Mouse (Mus musculus): ENCODE results near the gene Adamtsl1.

Adamtsl1 gene

DNA sequence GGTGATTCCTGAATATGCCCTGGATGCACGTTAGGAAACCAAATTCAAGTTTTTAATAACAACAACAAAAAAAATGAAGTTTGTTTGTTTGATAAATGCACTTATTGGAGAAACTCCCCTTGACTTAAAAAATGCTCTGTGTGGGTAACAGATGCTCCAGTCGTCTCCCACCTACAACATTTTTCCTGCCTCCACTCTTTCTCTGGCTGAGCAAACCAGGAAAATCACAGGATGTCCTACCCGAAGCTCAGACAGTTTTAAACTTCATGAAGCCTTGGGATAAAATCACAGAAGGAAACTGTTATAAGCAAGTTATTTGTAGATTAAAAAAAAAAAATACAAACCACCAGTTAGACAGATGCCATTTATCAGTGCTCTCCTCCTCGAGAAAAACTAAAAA lies 788.1 kb downstream of the Adamtsl1 start:
- no peak for DNase-seq (ENCODE audit: low read depth in 2 of 2, low spot score in 2 of 2)

DNA sequence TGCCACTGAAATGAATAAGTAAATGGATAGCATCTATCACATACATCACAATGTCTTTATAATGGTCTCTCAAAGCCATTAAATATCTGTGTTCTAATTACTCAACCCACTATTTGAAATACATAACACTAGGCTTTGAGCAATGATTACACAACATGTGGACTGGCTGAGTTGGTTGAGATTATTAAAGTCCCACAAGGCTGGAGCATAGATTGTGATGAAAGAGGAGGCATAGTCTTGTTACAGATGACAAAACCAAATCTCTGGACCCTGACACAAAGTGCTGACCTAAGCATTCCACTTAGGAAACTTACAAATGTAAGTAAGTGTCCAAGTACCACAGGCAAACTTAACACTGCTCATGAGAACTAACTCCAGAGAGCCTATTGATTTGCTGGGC lies 792.8 kb downstream of the Adamtsl1 start:
- DNase-seq (ENCODE audit: low read depth in 2 of 2, low spot score in 2 of 2), result no peak

DNA sequence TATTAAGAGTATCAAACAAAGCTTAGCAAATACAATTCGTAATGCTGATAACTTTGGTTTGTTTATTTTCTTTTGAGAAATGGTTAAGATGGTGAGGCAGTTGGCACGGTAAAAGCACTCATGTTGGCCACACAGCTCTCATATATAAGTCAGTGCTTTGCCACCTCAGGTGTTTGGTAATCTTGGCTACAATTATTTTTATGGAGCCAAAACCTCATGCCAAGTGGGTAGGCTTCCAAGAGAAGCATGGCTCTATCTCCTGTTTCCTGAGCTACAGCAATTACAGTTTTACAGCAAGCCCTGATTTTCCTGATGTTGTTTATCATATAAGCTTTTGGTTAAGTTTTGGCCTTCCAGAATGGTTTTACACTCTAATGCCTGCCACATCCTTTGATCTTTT lies 795.2 kb downstream of the Adamtsl1 start:
- no peak for DNase-seq (ENCODE audit: low read depth in 2 of 2, low spot score in 2 of 2)

DNA sequence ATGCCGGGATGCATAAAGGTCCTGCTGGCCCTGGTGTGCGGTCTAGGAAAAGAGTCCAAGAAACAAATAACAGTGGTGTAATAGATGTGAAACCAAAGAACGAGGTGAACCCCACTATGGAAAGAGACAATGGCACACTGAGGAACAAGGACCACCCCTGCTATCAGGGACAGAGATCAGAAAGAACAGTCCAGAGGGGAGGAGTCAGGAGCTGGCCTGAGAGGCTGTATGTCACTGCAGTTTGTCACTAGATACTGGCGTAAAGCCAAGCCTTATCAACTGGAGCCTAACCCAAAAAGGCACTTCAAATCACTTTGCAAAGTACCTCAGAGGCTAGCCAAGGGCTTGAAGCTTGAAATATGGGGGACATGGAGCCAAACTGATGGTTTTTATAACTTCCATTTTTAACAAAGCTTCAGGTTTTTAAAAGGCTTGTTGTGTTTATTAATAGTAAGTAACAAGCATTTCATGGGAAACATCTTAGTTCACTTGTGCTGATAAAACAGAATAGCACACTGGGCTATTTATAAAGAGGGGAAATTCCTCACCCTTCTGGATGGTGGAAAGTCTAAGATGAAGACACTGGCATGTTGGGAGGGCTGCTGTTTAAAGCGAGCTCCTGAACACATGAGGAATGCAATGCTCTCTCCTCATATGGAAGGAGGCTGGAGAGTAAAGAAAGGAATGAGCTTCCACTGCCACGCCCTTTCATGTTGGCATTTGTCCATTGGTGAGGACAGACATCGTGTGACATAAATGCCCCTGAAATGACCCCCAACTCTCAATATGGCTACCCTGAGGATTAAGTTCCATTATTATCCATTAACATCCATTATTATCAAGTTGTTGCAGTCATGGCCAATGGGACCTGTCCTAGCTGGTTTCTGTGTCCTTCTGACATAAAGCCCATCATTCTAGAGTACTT lies 797.1 kb downstream of the Adamtsl1 start:
- DNase-seq (ENCODE audit: low read depth in 2 of 2, low spot score in 2 of 2), result no peak

DNA sequence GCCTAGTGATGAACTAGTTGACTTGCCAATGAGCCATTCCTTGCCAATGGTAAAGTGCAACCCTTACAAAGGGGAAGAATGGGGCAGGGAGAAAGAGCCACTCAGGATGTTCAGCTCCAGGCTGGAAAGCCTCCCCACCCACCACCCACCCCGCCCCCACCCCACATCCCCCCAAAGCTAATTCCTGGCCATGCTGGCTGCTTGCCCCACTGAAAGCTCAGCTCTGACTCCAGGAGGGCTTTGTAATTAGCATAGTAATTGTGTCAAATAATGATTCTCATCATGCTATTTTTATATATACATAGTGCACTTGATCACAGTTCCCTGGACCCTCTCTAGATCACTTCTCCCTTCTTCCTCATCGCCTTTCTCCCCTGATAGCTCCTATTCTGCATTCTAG lies 798.4 kb downstream of the Adamtsl1 start:
- no peak for DNase-seq (ENCODE audit: low read depth in 2 of 2, low spot score in 2 of 2)

DNA sequence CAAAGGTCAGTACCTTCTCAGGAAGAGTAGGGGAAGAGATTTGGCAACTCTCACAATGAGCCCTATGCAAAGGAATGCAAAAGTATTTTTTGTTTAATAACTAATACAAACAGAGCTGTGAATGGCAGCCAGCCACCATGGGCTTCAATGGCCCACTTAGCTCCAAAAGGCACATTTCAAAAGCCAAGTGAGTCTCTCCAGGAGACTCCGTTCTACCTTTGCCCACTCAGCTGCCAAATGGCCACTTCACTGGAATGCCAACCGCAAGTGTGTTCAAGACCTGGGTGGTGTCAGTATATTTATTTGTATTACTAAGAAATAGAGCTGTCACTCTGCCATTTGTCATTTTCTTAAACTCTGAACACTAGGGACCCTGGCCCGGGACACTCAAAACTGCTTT lies 800.5 kb downstream of the Adamtsl1 start:
- DNase-seq (ENCODE audit: low read depth in 2 of 2, low spot score in 2 of 2), result no peak

DNA sequence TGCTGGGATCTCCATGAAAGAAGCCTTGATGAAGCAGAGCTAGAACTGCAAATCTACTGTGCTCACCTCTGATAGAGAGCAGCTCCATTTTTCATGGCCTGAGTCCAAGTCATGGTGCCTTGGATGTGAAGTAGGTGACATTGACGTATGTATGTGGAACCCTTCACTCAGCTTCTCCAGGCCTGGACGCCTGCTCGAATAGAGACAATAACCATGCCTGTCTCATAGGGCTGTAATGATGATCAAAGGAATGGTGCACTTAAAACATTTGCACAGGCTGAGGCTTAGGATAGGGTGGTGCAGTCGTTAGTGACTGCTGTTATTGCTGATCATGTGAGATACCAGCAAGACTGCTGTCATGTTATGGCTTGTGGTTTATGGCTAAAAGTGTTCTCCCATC lies 801.1 kb downstream of the Adamtsl1 start:
- DNase-seq (ENCODE audit: low read depth in 2 of 2, low spot score in 2 of 2), result no peak

DNA sequence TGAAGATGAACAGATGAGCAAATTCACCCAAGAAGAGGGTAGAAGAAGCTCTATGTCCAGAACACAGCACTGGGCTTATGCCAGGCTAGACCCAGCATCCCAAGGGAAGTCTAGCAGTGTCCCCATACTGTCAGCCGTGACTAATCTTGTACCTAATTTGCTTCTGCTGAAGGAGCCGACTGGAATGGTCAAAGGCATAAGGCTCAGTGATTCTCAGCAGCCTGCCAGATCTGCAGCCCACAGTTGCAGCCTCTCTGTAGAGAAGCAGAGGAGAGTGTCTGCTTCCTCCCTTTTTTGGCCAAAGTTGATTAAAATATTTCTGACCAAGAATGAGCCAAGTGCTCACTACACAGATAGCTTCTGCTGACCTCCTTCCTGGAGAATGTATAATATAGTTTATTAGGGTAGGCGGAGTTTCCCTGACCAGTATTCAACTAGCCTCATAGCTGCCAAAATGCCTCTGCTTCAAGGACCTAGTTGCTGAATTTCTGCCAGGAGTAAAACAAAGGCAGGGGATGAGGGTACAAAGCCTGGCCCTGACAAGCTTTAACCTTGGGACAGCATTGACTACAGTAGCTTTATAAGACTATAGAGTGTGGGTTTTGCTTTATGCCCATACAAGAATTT lies 804.1 kb downstream of the Adamtsl1 start:
- no peak for DNase-seq (ENCODE audit: low read depth in 2 of 2, low spot score in 2 of 2)

DNA sequence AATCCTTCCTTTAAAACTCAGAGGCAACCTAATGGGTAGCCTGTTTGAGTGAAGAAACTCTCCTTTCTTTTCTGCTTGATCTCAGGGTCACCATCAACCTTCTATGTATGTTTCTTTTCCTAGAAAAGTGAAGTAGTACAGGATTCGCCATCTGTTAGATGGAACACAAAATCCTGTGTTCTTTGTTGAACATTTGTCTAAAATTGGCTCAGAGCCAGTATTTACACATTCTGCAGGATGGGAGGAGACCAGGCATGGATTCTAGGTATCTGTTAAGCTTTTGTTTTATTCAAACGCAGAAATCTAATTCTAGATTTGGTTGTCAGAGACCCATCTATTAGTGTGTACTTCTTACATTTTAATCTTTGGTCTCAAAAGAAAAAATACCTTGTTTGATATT lies 811.4 kb downstream of the Adamtsl1 start:
- no peak for DNase-seq (ENCODE audit: low read depth in 2 of 2, low spot score in 2 of 2)

DNA sequence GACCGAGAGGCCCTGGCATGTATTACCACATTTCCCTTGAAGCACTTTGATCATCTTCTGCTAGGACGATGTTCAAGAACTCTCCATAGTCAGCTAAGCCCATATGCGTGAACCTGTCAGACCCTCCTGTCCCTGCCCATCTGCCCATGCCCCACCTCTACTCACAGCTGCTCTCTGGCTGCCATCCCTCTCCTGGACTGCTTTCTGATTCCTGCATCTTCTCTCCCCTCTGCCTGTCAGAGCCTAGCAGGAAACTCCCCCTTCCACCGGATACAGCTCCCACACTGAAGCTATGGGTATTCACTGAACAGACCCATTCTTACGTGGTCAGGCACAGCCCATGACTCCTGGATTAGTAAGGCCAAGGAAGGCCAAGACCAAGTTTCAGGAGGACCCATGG lies 812.0 kb downstream of the Adamtsl1 start:
- DNase-seq (ENCODE audit: low read depth in 2 of 2, low spot score in 2 of 2), result no peak

DNA sequence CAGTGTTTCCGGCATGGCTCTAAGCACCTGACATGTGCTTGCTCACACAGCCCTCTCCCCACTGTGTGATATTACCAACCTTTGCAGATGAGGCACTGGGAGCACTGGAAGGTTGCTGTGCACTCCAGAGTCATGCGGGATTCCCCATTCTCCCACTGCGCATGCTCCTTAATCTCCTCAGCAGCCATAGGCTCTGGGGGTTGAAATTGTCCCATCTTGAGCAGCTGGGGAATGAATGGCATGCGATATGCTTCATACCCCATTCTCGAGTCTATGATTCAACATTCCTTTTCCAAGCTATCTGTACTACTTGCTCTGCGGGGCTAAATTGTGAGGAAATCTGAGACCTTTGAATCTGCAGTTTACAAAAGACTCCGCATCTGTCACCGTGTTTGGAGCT lies 812.7 kb downstream of the Adamtsl1 start:
- no peak for DNase-seq (ENCODE audit: low read depth in 2 of 2, low spot score in 2 of 2)

DNA sequence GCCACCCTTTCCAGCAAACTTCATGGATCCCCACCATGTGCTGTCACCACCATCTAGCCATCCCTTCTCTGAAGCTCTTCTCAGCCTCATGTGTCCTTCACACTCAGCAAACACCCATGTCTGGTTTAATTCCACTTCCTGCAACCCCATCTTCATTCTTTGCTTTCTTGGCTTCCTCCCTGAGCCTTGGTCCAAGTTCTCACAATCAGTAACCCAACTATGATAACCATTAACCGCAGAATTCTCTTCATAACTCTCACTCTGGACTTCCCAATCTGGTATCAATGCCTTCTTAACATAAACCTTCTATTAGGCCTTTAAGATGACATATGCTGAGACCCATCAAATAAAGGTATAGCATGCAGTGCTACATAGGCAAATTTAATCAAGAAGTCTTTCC lies 815.5 kb downstream of the Adamtsl1 start:
- DNase-seq (ENCODE audit: low read depth in 2 of 2, low spot score in 2 of 2), result no peak

DNA sequence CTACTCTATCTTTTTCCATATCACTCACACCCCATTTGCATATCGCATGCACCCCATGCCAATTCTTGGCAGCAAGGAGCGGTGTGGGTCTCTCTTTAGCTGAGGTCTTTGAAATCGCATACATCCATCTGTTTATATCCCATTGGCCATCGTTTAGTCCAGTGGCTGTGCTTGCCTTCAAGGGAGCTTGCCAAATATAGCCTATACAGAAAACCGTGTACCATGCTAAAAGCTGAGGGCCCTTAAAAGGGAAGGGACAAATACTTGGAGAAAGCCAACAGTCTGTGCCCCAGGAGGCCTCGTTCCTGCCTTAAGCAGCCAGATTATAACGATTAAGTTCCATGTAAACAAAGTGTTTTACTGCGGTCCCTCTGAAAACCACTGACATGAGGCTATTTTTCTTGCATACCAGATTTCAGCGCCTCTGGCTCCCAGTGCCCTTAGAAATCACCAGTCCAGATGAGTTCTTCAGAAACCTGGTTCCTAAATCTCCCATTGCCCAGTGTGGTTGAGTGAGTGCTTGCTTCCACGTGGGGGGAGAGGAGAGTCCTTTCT lies 822.0 kb downstream of the Adamtsl1 start:
- no peak for DNase-seq (ENCODE audit: low read depth in 2 of 2, low spot score in 2 of 2)

DNA sequence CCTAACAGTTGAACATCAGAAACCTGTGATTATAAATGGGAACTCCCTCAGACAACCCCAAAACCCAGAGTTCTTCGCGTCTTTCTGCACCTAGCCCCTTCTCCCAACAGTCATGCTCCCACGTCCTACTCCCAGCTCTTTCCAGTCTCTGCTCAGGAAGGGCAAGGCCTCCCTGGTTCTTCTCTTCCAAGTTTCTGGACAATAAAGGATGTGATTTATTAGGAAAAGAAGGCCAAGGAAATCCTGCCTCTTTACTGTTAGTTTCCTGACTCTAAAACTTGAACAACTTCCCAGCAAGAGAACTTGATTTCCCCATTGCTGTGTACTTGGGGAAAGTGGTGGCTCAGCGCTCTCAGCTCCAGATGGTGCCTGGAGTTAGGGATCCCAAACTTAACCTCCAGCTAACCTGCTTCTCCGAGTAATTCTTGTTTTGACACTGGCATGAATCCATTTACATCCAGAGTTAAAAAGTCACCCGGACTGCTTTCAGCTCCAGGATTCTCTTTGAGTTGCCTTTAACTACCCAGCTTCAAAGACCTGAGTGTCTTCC lies 823.3 kb downstream of the Adamtsl1 start:
- no peak for DNase-seq (ENCODE audit: low read depth in 2 of 2, low spot score in 2 of 2)

DNA sequence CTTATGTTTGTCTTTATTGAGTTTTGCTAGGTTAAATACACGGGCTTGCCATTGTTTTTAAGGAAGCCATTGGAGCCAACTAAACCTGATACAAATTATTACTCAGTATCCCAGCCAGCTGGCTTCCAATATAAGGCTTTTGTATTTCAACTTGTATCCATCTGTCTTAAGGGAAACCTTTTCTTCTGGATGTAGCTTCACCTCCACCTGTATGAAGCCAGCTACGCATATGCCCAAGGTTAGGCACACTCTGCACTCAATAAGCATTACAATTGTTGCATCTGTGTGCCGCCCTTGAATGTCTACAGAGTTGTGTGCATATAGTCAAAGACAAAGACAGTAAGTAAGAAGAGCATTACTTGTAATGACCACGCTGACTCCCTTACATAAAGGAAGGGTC lies 835.4 kb downstream of the Adamtsl1 start:
- no peak for DNase-seq (ENCODE audit: low read depth in 2 of 2, low spot score in 2 of 2)

DNA sequence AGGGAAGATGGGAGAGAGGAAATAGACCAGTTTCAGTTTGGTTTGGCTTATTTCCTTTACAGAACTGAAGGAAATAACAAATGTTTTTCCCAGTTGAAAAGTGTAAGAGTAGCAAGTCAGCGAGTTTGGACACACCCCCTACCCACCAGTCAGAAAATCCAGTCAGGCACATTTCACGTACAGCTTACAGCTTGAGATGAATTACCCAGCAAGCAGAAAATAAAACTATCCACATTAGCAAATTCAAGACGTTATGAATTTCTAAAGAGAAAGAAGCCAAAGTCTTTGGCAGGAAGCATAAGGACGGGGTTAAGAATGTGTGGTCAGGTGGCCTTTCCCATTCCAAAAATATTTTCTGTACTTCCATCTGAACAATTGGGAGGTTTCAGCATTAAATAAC lies 838.1 kb downstream of the Adamtsl1 start:
- no peak for DNase-seq (ENCODE audit: low read depth in 2 of 2, low spot score in 2 of 2)

DNA sequence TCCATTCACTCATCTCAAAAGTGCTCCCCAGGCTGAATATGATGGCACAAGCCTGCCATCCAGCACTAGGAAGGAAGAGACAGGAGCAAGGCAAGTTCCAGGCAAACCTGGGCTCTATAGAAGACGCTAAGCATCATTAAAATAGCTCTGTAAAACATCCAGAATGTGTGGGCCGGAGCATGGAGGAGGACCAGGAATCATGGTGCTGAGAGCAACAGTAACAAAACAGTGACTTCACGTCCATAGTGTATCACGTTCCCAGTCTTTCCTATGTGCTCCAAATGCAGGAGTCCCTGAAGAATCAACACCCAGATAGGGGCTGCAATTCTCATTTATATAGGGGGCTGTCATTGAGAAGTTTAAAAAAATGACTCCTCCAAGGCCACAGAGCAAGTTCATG lies 839.6 kb downstream of the Adamtsl1 start:
- no peak for DNase-seq (ENCODE audit: low read depth in 2 of 2, low spot score in 2 of 2)

DNA sequence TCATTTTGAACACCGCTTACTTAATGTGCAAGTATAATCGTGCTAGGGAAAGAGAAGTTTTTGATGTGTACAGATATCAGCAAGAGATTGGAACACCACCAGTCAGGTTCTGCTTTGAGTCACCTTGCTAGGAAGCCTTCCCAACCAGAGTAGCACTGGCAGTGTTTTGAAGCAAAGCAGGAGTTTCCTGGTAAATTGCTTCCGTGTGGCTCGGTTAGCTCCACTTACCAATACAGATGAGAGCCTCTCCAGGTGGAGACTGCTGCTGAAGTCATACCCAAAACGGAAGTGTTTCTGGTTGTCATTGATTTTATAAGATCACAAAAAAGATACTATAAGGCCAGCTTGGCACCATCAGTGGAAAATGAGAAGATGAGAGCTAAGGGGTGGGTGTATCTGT lies 845.4 kb downstream of the Adamtsl1 start:
- DNase-seq (ENCODE audit: low read depth in 2 of 2, low spot score in 2 of 2), result no peak

DNA sequence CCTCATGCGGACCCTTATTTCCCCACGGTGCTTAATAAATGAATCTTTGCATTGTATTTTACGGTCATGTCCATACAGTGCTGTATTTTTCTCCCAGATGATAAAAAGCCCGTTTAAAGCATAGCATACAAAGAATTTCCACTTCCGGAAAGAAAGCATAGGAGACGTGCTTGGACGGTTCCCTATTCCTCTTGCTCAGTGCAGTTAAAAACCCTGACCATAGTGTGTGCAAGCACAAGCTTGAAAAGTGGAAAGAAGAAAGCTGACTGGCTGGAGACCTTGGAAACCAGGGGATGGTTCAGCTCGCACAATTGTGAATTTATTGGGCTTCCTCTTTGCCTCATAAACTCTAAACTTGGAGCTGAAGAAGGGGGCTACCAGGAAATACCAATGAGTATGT lies 855.1 kb downstream of the Adamtsl1 start:
- no peak for DNase-seq (ENCODE audit: low read depth in 2 of 2, low spot score in 2 of 2)

DNA sequence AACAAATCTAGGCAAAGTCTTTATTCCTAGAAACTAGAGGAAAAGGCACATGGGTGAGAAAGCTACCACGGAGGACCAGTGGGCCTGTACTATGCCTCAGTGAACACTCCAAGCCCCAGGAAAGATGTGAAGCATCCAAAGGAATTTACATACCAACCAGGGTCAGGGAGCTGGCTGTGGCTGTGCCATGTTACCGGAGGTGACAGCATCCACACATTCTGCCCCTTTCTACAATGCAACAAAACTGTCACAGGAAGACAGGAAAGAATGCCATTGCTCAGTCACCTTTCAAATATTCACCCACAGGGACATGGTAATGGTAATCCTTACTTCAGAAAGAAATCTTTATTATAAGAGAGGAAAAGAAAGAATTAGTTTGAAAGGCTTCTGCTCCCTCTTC lies 859.2 kb downstream of the Adamtsl1 start:
- DNase-seq (ENCODE audit: low read depth in 2 of 2, low spot score in 2 of 2), result no peak

DNA sequence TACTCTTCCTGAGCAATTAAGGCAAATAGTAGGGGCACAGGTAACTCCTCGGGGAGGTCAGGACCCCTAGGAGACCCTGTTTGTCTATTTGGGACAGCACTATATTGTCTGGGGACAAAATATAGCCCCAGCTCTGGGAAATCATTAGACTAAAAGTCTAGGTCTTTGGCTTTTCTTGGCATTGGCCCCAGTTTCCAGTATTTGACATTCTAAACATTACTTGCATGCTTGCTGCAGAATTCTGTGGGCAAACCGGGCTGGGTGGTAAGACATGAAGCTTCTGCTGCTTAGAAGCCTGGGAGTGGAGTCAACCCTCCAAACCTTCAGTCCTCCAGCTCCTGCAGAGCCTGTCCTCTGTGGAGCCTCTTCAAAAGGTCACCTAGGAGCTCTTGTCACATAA lies 869.2 kb downstream of the Adamtsl1 start:
- DNase-seq (ENCODE audit: low read depth in 2 of 2, low spot score in 2 of 2), result no peak

DNA sequence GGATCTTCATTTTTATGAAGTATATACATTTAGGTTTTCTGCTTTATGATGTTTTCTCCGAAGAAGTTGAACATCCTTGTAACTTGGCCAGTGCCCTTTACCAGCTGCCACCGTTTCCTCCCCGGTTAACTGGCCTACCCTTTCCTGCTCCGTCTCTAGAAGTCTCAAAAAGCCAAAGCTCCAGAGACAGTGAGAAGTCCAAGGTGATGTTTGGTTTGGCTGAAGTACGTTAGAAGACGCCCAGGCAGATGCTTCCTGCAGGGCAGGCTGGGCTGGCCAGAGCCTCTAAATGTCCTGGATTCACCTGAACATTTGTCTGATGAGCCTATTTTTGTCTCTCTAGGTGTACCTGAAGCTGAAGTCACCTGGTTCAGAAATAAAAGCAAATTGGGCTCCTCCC lies 871.1 kb downstream of the Adamtsl1 start:
- DNase-seq (ENCODE audit: low read depth in 2 of 2, low spot score in 2 of 2), result no peak

Measured in CD8-positive naive resting alpha-beta T cell, adult 2 months (primary cell).